Mouse (Mus musculus): ENCODE measurements around the gene Tmem151b. TPM values are rescaled to one million over a fixed set of nuclear protein-coding genes. Genes with fewer than 3 reads are reported as not detected.

The Tmem151b gene
- total RNA-seq, 2 experiments from 2014 or later, result 114 to 120 TPM

- intact Hi-C loops (cut with DNase I), result loop anchor here (2.0 to 5.0 kb wide), 2 partner anchors 42 to 132 kb away; no protein-coding TSS in a partner anchor
- DNase-seq (ENCODE audit: low spot score in 2 of 2), result peak; percentile 79 to 92
Measured at GRCm38 (mm10) chr17:45584939-45585678, 35.6 kb upstream of the Tmem151b start.

GRCm38 (mm10) chr17:45584096-45584896, 34.8 kb upstream of the Tmem151b start:
- intact Hi-C loops (cut with DNase I), result loop anchor here (2.0 to 5.0 kb wide), 2 partner anchors 43 to 133 kb away; no protein-coding TSS in a partner anchor

GRCm38 (mm10) chr17:45582715-45583355, 33.4 kb upstream of the Tmem151b start:
- DNase-seq (ENCODE audit: low spot score in 2 of 2), result no peak
- intact Hi-C loops (cut with DNase I), result loop anchor here (5.0 kb wide), 1 partner anchor 134 kb away; no protein-coding TSS in a partner anchor

More at GRCm38 (mm10) chr17:45584096-45584896, 34.8 kb upstream of the Tmem151b start:
- peak; percentile 67 to 77 for DNase-seq (ENCODE audit: low spot score in 2 of 2)

DNA sequence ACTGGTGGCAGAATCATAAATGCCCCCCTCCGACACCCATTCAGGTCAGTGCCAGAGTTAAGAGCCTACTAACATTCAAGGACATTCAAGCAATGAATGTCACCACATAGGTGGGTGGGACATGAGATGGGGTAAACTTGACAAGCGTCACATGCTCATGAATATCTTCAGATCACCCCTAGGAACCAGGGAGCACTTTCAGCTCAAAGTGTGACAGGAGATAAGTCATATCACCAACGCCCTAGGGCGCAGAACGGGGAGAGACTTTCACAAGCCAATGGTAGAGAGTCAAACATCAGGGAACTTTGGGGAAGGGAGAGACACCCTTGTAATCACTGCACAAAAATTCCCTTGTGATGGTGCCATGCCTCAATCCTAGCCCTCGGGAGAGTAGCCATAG, 32.7 kb upstream of the Tmem151b start:
- DNase-seq (ENCODE audit: low spot score in 2 of 2), result no peak
- intact Hi-C loops (cut with DNase I), result loop anchor here (5.0 kb wide), 1 partner anchor 135 kb away; no protein-coding TSS in a partner anchor

DNA sequence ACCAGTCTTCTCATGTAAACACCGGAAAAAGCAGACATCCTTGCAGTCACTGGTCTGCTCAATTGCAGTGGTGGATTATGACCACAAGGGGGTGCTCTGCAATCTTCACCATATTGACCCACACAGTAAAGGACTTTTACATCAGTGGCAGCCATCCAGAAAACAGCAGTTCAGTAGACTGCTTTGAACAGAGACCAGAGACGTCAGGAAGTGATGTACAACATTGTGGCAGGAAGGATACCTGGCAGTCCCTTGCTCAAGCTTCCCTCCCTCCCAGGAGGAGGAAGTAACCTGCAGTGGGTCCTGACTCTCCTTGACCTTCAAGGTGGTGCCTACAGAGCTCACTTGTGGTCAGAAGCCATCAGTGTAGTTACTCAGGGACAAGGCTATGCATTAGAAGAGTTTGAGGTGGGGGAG, 32.1 kb upstream of the Tmem151b start:
- DNase-seq (ENCODE audit: low spot score in 2 of 2), result peak; percentile 75 to 82
- intact Hi-C loops (cut with DNase I), result loop anchor here (5.0 kb wide), 1 partner anchor 136 kb away; no protein-coding TSS in a partner anchor

DNA sequence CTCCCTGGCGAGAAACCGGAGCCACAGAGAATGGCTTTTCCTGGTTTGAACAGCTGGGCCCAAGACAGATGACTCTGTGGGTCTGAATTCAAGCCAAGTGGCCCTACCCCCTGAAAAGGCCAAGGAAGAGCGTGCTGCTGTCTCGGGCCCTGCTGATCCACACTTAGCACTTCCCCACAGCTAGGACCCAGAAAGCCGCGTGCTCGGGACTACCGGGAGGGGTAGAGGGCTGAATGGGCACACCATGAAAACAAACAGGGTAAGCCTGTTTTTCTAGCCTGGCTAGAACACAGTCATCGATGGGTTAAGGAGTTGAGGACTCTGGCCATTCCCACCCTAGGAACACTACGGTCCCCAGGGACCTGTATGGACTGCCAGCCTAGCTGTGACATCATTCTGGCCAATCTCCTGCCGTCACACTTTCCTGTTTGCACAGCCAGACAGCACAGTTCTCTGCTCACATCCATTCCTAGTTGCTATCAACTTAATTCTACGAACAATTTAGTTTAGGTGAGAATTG, 31.5 kb upstream of the Tmem151b start:
- DNase-seq (ENCODE audit: low spot score in 2 of 2), result no peak
- intact Hi-C loops (cut with DNase I), result loop anchor here (5.0 kb wide), 1 partner anchor 136 kb away; no protein-coding TSS in a partner anchor

DNA sequence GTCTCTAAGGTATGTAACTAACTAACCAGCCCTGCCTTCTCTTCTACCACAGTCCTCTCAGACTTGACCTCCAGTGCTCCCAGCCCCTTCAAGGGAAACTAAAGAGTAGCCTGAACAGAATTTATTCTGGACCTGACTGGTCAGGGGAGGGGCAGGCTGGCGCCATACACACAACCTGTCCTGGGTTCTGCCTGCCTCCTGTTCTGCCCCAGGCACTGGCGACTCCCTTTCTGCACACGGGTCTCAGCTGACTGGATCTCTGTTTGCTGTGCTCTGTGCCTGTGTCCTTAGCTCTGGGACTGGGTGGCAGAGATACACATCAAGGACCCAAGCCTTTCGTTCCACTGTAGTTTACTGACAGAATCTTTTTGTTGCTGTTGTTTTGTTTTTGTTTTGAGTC, 30.1 kb upstream of the Tmem151b start:
- no peak for DNase-seq (ENCODE audit: low spot score in 2 of 2)
- intact Hi-C loops (cut with DNase I), result no loop called here

DNA sequence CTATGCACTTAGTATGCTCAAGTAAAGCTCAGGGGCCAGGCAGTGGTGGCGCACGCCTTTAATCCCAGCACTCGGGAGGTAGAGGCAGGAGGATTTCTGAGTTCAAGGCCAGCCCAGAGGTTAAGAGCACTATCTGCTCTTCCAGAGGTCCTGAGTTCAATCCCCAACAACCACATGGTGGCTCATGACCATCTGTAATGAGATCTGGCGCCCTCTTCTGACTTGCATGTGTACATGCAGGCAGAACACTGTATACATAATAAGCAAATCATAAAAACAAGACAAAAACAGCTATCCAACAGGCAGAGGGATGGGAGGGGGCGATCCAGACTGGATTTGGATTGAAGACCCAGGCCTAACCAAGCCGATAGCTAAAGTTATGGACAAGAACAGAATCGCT, 29.4 kb upstream of the Tmem151b start:
- intact Hi-C loops (cut with DNase I), result no loop called here
- no peak for DNase-seq (ENCODE audit: low spot score in 2 of 2)

- intact Hi-C loops (cut with DNase I), result no loop called here
- DNase-seq (ENCODE audit: low spot score in 2 of 2), result no peak
Measured at GRCm38 (mm10) chr17:45578242-45578641, 28.8 kb upstream of the Tmem151b start.

- intact Hi-C loops (cut with DNase I), result no loop called here
- no peak for DNase-seq (ENCODE audit: low spot score in 2 of 2)
Measured at GRCm38 (mm10) chr17:45575123-45575897, 25.8 kb upstream of the Tmem151b start.

GRCm38 (mm10) chr17:45574129-45574761, 24.8 kb upstream of the Tmem151b start:
- peak; percentile 80 to 90 for DNase-seq (ENCODE audit: low spot score in 2 of 2)
- intact Hi-C loops (cut with DNase I), result no loop called here

GRCm38 (mm10) chr17:45573780-45574123, 24.3 kb upstream of the Tmem151b start:
- intact Hi-C loops (cut with DNase I), result no loop called here
- peak; percentile 98 to 99 for DNase-seq (ENCODE audit: low spot score in 2 of 2)

DNA sequence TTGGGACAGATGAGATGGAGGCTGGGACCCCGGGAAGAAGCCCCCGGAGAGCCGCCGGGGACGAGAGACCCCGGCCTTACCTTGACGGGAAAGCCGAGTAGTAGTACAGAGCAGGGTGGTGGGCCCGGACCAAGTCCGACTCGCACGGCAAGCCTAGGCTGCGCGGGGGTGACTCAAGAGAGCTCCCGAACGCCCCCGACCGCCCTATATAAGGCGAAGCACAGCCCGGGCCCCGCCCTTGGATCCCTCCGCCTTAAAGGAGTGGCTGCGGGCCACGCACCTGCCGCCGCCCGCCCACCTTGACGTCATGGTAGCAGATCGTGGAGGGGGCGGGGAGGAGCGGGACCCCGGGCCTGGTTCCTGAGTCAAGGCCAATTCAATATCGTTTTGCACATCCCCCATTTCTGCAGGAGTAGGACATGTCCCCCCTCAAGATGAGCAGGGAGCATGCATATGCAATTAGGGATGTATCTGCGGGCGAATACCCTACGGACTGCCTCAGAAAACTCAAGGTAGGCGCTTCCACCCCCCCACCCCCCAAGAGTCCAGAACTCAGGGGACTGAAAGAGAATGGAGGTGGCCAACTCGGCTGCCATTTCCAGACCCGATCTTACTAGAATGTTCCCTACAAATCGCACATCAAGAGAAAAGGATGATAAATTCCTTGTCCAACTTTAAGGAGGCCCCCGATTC, 23.8 kb upstream of the Tmem151b start, which contains the start of gene Hsp90ab1:
Gene Hsp90ab1, minus strand, starts transcription at position 185 of the 693 bp plus-strand sequence.
- peak; percentile 98 to 99 for DNase-seq (ENCODE audit: low spot score in 2 of 2)
- intact Hi-C loops (cut with DNase I), result no loop called here

GRCm38 (mm10) chr17:45572103-45573086, 22.9 kb upstream of the Tmem151b start:
- intact Hi-C loops (cut with DNase I), result no loop called here
- DNase-seq (ENCODE audit: low spot score in 2 of 2), result peak; percentile 72 to 78

DNA sequence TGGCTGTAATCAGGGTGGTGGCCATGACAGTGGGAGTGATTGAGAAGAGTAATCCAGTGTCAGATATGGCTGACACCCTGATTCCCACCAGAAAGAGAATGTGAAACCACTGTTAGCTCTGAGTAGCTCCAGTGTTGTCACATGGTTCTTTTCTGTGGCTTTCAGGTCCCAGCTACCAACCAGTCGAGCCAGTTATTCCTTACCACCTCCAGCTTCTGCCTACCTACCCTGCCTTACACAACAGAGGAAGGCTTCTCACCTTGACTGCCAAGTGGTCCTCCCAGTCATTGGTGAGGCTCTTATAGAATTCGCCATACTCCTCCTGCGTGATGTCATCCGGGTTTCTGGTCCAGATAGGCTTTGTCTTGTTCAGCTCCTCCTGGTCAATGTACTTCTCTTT, 20.5 kb upstream of the Tmem151b start:
- intact Hi-C loops (cut with DNase I), result no loop called here
- DNase-seq (ENCODE audit: low spot score in 2 of 2), result no peak

GRCm38 (mm10) chr17:45568990-45569389, 19.5 kb upstream of the Tmem151b start:
- DNase-seq (ENCODE audit: low spot score in 2 of 2), result no peak
- intact Hi-C loops (cut with DNase I), result no loop called here
